Mouse (Mus musculus) liver, adult 2 months (tissue): ENCODE results near the gene Map2. TPM values are rescaled to one million over a fixed set of nuclear protein-coding genes. Genes with fewer than 3 reads are reported as not detected.

ENCODE experiments used
- DNase-seq: peaks from one replicate; pipeline ENCODE4 v3.0.0-alpha.2; 2011; ENCODE audit warnings: low read depth, low spot score; ENCODE audit errors: extremely low read depth
- H3K27ac ChIP-seq: fragments of 200-500 bp; replicated peaks from 2 replicates; pipeline ENCODE4 v1.5.1; 2012; ENCODE audit warnings: low read depth, mild to moderate bottlenecking, control low read depth, inconsistent platforms, low read length; ENCODE audit not compliant: insufficient read depth
- H3K27me3 ChIP-seq: fragments of 200-500 bp; 2 replicates; pipeline ENCODE4 v1.6.1; 2012; ENCODE audit warnings: mild to moderate bottlenecking, moderate library complexity, low read length, inconsistent platforms; ENCODE audit not compliant: control insufficient read depth, insufficient read depth
- H3K36me3 ChIP-seq: fragments of 200-500 bp; 2 replicates; pipeline ENCODE4 v1.6.1; 2012; ENCODE audit warnings: low read length, inconsistent platforms; ENCODE audit not compliant: control insufficient read depth, insufficient read depth
- H3K4me1 ChIP-seq: fragments of 200-500 bp; 2 replicates; pipeline ENCODE4 v1.6.1; 2011; ENCODE audit warnings: low read length; ENCODE audit not compliant: control insufficient read depth, insufficient read depth
- H3K4me3 ChIP-seq: fragments of 200-500 bp; 2 replicates; pipeline ENCODE4 v1.5.1; 2011; ENCODE audit warnings: low read depth, mild to moderate bottlenecking, control low read depth, low read length, moderate library complexity; ENCODE audit not compliant: insufficient read depth
- H3K79me2 ChIP-seq: fragments of 200-500 bp; 2 replicates; pipeline ENCODE4 v1.6.1; 2012; ENCODE audit warnings: inconsistent platforms, mild to moderate bottlenecking, low read length, moderate library complexity; ENCODE audit not compliant: control insufficient read depth, insufficient read depth
- H3K9ac ChIP-seq: fragments of 200-500 bp; 2 replicates; pipeline ENCODE4 v1.6.1; 2012; ENCODE audit warnings: low read depth, mild to moderate bottlenecking, control low read depth, inconsistent platforms, low read length
- CTCF ChIP-seq: fragments of 200-500 bp; IDR thresholded peaks from 2 replicates; pipeline ENCODE4 v1.5.1; 2011; ENCODE audit warnings: low read depth, low read length, control low read depth
- POLR2A ChIP-seq: fragments of 200-500 bp; IDR thresholded peaks from 2 replicates; pipeline ENCODE4 v1.6.1; 2011; ENCODE audit warnings: low read length, control low read depth; ENCODE audit not compliant: insufficient read depth; ENCODE audit errors: extremely low read depth
- WGBS: fragments of 180-500 bp; shearing (Covaris S2); methylation state at CpG from one replicate; pipeline ENCODE4 v1.1.7; 2018; 5-methylcytosine and 5-hydroxymethylcytosine counted together
- polyA plus RNA-seq: library from polyadenylated mRNA; depleted of rRNA; stranded (reverse); fragments of >200 nt; gene quantifications from 2 replicates; pipeline ENCODE4 v1.2.3, GENCODE M21; 2012
- total RNA-seq: library from RNA; depleted of rRNA; stranded (reverse); fragments of >200 nt; gene quantifications from 2 replicates; pipeline ENCODE4 v1.2.3, GENCODE M21; 2014

The Map2 gene
- total and polyA plus RNA-seq, 2 experiments = 0.45 to 1.0 TPM

GRCm38 (mm10) chr1:66211074-66211791 lies 36.2 kb downstream of the Map2 start:
- no peaks in the 10 kb centered on the region for H3K4me1 ChIP-seq

GRCm38 (mm10) chr1:66221497-66221896 lies 46.4 kb downstream of the Map2 start:
- TF ChIP-seq POLR2A = no peak
- no peak for TF ChIP-seq CTCF
- 76% methylated on average over 4 of the region's 4 CpGs for WGBS
- no peak for DNase-seq
- Histone ChIP-seq H3K27me3 (no peaks in the 10 kb centered on the region), H3K36me3 (no peaks in the 10 kb centered on the region), H3K9ac (no peak overlapping the region), H3K4me1 (no peaks in the 10 kb centered on the region), H3K79me2 (no peaks in the 10 kb centered on the region), H3K27ac (no peak overlapping the region), H3K4me3 (no peak overlapping the region)

More at GRCm38 (mm10) chr1:66211074-66211791, 36.2 kb downstream of the Map2 start:
- 73% methylated on average over 7 of the region's 7 CpGs for WGBS
- Histone ChIP-seq H3K9ac (no peak overlapping the region), H3K27me3 (no peaks in the 10 kb centered on the region), H3K27ac (no peak overlapping the region), H3K36me3 (no peaks in the 10 kb centered on the region), H3K79me2 (no peaks in the 10 kb centered on the region), H3K4me3 (no peak overlapping the region)
- DNase-seq = no peak
- TF ChIP-seq POLR2A (no peak), CTCF (no peak)

- Histone ChIP-seq H3K27me3 (no peaks in the 10 kb centered on the region), H3K9ac (no peak overlapping the region), H3K79me2 (no peaks in the 10 kb centered on the region), H3K4me1 (no peaks in the 10 kb centered on the region), H3K4me3 (no peak overlapping the region), H3K36me3 (no peaks in the 10 kb centered on the region), H3K27ac (no peak overlapping the region)
- DNase-seq = no peak
- 71% methylated on average over 1 of the region's 1 CpGs for WGBS
- TF ChIP-seq CTCF (no peak), POLR2A (no peak)
Measured at GRCm38 (mm10) chr1:66223331-66223730, 48.3 kb downstream of the Map2 start.

- WGBS = 73% methylated on average over 7 of the region's 7 CpGs
- DNase-seq = no peak
Measured at GRCm38 (mm10) chr1:66226372-66227368, 51.6 kb downstream of the Map2 start.

GRCm38 (mm10) chr1:66228205-66228604 lies 53.1 kb downstream of the Map2 start:
- H3K79me2 ChIP-seq = no peaks in the 10 kb centered on the region
- 46% methylated on average over 3 of the region's 3 CpGs for WGBS
- H3K27me3 ChIP-seq = no peaks in the 10 kb centered on the region
- no peak for TF ChIP-seq POLR2A
- no peak for TF ChIP-seq CTCF
- H3K4me1 ChIP-seq = no peaks in the 10 kb centered on the region
- H3K9ac ChIP-seq = no peak overlapping the region
- no peak overlapping the region for H3K27ac ChIP-seq
- no peak for DNase-seq
- H3K36me3 ChIP-seq = no peaks in the 10 kb centered on the region
- H3K4me3 ChIP-seq = no peak overlapping the region

More at GRCm38 (mm10) chr1:66226372-66227368, 51.6 kb downstream of the Map2 start:
- Histone ChIP-seq H3K4me3 (no peak overlapping the region), H3K79me2 (no peaks in the 10 kb centered on the region), H3K27me3 (no peaks in the 10 kb centered on the region), H3K27ac (no peak overlapping the region), H3K36me3 (no peaks in the 10 kb centered on the region), H3K4me1 (no peaks in the 10 kb centered on the region), H3K9ac (no peak overlapping the region)
- no peak for TF ChIP-seq POLR2A
- TF ChIP-seq CTCF = no peak
